Mouse (Mus musculus): ENCODE results near the gene Ttll5.

The Ttll5 gene

DNA sequence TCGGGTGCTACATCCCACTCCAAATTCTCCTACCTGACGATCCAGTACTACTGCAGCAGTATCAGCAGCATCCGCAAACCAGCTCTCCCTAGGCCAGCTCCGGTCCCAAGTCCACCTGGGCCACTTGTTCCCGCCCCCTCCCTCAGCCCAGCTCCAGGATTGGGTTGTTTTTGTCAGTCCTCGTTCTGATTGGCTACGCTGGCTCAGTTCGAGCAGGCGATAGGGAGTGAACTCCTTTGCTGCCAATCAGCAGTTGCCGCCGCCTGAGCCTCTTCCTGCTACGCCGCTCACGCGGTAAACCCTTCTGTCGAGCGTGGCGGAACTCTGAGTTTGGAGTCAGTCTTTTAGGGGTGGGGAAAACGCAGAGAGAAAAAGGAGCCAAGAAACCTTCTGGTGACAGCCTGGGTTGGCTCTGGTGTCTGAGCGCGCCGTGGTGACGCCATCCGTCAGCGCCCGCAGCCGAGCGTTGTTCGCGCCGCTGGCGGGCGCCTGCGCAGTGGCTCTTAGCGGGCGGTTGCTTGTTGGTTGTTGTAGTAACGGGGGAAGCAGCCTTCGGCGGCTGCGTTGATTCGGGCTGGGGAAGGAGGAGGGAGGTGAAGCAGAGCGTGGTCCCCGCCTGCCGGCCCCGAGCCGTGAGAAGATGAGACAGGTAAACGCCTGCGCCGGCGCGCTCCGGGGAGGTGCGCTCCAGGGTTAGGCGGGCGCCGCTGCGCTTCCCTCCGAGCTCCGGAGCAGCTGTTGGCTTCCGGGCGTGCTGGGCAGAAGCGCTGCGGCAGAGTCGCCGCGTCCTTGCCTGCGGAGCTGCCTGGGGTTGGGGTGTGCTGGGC, at the start of gene Ttll5, which contains the start of gene Erg28:
Gene Ttll5, plus strand, starts transcription at position 222 of the 827 bp plus-strand sequence.
Gene Erg28, minus strand, starts transcription at position 113 of the 827 bp plus-strand sequence.
- peak; percentile 98 for DNase-seq (ENCODE audit: low spot score)

DNA sequence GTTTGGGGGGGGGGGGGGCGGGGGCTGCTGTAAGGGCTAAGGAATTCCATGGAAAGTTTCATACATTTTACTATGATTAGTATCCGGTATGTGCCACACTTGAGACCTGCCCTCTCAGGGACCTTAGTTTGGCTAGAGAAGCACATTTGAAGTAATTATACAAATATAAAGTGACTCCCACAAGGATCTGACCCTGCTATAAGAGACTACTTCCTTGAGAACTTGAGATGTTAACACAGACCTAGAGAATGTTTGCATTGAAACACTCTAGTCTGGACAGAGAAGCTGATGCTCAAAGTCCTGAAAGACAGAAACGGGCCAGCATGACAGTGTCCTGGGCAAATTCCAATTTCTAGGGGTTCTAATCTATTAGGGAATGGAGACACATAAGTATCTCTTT, 45.5 kb upstream of the Ttll5 start:
- no peak for DNase-seq (ENCODE audit: low spot score)

DNA sequence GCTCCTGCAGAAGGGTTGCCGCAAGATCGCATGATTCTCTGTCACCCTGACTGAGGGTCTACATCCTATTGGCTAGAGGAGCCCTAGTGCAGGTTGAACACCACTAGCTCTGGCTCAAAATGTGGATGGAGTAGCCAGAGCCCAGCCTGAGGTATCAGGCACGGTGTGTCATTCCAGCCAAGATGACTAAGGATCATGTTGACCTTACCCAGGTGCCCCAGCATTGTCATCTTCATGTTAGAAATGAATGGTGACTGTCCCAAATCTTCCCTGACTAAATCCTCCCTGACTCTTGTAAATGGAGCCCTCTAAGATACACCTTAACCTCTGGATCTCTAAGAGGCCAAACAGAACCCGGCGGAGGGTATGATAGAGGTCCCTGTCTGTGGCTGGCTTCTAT, 44.8 kb upstream of the Ttll5 start:
- no peak for DNase-seq (ENCODE audit: low spot score)

DNA sequence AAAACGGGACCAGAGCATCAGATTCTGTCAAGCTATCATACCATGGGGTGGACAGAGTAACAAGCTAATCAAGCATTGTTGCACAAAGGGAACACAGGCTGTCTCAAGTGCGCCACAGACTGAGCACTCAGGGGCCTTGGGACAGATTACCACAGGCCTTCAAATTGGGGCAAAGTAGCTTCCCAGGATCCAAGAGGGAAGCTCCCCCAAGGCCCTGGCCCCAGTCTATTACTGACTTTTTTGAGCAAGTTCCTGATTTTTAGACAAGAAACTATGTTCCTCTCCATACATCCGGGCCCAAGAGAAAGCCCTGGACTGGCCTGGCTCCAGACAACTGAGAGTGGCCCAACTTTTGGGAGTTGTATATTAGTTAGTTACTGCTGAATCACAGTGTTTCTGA, 42.9 kb upstream of the Ttll5 start:
- DNase-seq (ENCODE audit: low spot score): no peak

DNA sequence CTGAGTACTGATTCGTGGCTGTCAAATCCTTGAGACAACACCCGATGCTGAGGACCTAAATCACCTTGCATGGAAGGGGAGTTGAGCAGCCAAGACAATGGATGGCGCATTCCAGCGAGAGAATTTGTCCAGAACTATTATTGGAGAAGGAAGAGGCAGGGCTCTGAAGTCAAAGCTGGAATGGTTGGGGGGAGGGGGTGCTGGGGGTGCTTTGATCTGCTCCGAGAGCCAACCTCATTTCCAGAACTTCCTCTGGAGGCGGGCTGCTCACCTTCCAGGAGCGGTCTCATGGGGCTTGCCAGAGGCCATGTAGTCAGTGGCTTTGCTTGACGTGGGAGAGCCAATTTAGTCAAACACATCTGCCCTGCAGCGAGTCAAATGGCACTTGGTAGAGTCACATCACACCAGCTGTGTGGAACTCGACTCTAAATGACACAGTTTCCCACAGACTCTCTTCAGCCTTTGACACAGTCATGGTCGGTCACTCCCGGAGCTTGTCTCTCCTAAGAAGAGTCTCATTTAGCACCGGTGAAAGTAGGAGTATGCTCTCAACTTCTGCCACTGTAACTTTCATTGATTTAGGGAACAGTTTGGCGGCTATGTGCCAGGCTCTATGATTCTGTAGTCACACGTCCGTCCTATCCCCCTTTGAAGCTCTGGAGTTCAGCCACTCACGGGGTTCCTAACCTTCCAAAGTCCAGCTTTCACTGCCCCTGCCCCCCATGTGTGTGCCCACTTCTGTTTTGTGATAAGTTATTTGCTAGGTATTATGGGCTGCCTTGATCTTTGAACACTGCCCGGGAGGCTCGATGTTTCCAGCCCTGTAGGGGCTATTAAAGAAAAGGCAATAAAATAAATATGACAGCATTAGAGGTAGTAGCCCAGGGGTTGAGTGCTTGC, 39.3 kb upstream of the Ttll5 start:
- no peak for DNase-seq (ENCODE audit: low spot score)

DNA sequence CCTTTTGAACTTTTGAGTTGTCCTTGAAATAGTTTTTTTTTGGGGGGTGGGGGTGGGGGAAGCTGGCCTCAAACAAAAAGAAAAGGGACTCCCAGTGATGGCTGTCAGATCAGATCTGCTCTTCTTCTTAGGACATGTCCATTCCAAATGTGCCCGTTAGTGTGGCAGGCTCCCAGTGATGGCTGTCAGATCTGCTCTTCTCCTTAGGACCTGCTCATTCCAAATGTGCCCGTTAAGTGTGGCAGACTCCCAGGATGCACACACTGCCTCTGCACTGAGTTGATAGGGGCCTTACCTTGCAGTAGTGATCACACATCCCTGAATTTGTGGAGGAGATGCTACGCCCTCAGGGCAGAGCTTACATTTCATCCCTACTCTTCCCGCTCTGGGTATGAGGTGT, 32.3 kb upstream of the Ttll5 start:
- DNase-seq (ENCODE audit: low spot score): no peak

DNA sequence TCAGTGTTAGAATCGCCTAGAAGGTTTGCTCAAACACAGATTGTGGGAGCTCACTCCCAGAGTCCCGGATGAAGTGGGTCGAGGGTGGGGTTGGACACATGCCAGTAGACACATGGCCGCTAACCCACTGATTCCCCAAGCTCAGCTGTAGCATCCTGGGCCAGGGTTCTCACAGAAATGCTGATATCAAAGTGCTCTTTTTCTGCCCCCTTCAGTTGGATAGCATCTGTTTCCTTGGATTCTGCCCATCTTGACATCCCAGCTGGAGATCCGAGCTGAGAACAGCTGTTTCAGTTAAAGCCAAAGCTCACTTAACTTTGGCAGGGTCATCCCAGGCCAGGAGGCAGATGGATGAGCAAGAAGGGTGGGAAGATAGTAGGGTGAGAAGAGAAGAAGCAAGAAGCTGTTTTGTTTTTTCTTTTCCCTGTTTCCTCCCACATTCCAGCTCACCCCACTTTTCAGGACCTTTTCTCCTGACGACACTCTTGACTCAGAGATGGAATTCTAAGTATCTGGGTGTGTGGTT, 31.6 kb upstream of the Ttll5 start:
- DNase-seq (ENCODE audit: low spot score): no peak

DNA sequence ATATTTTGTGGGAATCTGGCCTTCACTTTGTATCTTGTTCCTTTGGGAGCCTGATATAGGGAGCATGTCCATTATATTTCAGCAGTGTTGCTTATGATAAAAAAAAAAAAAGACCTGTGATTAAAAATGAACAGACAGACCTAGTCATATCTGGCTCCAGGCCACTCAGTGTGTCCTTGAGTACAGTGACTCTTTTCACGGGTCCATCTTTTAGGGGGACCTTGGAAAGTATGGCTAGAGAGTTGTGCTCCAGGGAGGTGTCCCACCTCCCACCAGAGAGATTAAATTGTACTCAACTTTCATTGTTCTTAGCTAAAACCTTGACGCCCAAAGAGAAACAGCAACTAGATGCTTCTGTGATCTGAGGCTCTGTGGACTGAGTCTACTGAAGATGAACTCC, 30.4 kb upstream of the Ttll5 start:
- DNase-seq (ENCODE audit: low spot score): no peak

DNA sequence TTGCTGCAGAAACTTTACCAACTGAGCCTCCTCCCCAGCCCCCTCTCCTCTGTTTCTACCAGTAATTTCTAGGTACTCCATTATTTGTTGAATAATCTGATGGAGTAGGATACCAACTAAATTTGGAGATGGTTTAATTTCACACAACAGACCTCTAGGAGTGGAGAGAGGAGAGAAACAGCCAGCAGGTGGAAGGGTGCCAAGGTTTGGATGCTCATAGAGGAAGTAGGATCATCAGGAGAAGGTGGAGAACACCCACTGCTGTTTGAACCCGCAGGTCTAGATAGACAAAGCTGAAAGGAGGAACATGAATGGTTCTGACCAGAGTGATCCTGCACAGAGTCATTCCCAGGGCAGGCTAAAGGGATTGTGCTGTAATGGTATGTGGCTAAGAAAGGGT, 28.9 kb upstream of the Ttll5 start:
- no peak for DNase-seq (ENCODE audit: low spot score)

DNA sequence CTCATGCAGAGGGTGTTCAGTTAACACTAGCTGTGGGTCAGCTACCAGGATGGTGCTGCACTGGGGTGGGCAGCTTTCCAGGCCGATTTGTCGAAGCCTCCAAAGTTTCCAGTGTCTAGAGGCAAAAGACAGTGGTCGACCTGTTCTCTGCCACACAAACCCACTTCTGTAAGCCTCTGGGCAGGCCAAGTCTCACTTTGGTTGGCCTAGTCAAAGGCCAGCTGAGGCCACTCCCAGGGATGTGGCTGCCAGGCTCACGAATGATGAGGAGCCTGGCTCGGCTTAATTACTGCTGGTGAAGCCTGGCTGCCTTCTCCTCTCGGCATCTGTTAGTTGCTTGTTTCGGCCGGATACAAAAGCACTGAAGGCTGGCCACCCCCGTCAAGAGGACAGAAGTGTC, 24.4 kb upstream of the Ttll5 start:
- DNase-seq (ENCODE audit: low spot score): no peak

DNA sequence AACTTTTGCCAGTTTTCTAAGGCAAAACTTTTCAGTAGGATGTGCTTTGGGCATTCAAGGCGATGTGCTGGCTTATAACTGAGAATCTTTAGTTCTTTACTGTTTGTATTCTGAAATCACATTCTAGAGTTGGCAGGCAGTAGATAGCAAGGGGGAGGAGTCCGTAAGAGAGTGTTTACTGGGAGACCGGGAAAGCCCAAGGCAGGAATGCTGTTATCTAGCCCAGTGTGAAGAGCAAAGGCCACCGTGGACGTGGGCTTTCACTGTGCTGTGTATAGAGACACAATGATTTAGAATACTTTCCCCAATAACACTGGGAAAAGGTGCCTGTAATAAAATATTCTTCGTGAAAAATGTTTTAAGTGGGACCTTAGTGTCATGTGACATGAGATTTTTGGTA, 14.7 kb upstream of the Ttll5 start:
- DNase-seq (ENCODE audit: low spot score): peak; percentile 50

DNA sequence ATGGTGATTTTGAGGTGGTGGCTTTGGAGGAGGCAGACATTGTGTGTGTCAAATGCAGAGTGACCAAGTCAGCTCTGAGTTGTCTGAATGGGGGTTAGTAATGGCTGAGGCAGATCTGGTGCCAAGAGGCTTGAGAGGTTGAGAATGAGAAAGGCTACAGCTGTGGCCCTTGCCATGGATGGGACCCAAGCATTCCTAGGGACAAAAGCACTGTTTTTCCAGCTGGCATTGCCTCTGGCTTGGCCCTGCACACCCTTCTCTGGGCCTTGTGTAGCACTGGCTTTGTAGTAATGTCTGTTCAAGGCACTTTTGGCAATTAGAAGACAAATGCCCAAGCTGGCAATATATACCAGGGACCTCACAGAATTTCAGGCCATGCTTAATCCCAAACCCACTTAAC, 13.5 kb upstream of the Ttll5 start:
- no peak for DNase-seq (ENCODE audit: low spot score)

DNA sequence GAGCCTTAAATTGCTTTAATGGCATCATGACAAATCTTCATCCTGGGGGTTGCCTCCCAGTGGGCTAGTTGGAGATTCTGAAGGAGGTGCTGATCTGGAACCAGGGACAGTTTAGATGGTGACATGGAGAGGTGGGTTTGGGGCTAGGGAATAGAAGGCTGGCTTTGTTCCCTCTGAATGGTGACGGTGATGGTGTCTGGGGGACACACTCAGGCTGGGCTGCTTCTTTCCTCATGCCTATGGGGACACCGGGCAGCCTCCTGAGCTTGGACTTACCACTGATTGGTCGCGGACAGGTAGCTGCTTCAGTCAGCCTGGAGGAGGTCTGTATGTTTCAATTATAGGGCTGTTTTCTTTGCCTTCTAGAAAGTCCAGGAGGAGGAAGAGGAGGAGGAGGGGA, 12.8 kb upstream of the Ttll5 start:
- no peak for DNase-seq (ENCODE audit: low spot score)

DNA sequence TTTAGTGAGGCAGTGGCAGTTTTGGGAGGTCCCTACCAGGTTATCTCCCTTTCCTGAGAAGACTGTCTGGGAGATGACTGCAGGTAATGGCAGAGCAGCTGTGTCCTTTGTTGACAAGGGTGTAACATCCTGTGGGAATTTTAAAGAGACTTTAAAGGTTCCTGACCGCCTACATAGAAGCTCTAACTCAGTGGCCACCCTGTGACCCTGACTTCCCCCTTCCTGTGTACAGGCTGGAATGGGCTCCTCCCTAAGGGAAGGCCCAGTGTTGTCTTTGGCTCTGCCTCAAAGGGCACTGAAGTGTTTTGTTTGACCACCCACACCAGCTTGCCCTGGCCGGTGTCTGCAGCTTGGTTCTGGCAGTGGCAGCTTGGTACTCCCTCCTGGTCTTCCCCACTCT, 10.9 kb upstream of the Ttll5 start:
- DNase-seq (ENCODE audit: low spot score): no peak

DNA sequence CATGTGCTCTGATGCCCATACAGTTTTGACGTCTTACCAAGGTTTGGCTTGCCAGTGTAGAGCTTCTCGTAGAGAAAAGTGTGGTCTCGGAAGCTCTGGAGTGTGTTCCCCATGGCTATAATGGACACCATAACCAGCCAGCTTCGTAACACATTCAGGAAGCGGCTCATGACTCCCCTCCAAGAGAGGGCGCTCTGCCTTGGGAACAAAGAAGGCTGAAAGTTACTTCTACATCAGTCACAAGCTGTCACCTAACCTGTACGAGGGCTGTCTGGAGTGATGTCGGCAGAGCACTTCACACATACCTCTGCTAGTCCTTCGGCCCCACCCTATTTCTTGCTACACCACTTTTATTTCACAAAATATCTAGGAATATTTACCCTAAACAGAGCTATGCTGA, 2.4 kb upstream of the Ttll5 start:
- no peak for DNase-seq (ENCODE audit: low spot score)

DNA sequence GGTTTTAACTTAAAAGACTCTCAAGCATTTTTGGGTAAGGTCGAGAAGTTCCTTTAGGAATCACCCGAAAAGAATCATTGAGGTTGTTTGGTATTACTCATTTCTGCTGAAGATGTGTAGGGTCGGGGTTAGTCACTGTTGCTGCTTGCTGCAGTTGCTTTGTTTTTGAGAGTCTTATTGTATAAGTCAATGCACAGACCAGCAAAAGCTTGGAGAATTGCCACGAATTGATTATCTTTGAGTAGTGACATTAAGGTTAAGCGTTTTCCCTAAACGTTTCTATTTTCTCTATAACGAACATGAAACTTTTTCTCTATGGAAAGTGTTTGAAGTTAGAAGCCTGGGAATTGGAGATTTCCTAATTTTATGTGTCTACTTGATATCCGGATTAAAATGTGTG, 902 bp downstream of the Ttll5 start:
- DNase-seq (ENCODE audit: low spot score): no peak

DNA sequence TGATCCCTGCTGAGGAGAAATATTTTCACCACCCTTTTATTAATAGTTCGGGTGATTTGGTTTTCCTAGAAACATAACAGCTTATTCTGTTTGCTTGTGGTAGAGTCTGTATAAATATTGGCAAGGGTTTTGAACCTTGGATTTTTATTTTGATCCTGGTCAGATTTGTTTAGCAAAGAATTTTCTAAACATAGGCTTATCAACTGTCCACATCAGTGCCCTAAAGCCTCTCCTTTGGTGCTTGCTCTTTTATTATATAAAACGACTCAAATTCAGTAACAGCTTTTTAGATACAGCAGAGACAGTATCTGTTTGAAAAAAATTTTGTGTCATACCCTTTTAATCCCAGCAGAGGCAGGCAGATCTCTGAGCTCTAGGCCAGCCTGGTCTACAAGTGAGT, 1.4 kb downstream of the Ttll5 start:
- DNase-seq (ENCODE audit: low spot score): no peak

DNA sequence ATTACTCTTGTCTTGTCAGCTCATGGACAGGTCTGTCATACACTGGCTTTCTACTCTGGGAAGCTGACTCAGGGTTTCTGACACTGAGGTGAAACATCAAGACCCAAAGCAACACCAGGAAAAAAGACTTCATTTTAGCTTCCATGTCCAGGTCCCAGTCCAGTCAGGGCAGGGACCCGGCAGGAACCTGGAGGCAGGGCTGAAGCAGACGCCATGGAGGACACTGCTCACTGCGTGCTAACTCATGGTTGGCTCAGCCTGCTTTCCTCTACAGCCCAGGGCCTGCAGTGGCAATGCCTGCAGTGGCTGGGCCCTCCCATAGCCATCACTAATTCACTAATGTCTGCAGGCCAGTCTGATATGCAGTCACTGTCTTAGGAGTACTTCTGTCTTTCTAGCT, 4.4 kb downstream of the Ttll5 start:
- DNase-seq (ENCODE audit: low spot score): no peak

DNA sequence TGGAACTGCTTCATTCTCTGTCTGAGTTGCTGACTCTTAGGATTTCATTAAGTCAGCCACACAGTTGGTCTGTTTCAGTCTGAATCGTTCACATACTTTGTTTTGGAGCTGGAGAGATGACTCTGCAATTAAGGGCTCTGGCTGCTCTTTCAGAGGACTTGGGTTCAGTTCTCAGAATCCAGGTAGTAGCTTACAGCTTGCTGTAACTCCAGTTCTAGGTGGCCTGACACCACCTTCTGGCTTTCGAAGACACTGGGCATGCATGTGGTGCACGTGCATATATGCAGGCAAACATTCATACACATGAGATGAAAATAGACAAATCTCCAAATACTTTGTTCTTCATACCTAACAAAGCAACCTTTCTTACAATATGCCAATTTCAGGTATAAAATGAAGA, 5.4 kb downstream of the Ttll5 start:
- DNase-seq (ENCODE audit: low spot score): no peak

DNA sequence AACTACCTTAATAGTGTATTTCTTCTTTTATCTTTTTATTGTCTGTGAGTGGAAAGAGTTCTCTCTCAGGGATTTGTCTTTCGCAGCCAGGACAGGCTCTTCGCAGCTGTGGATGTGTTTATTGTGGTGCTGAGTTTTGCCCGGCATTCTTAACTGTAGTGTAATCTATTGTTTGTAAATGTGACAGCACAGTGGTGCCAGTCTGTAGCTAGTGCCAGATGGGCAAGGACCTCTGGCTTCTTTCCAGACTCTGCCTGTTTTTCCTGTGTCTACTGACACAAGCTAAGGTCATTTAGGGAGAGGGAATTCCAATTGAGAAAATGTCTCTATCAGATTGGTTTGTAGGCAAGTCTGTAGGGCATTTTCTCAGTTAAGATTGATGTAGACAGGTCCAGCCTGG, 6.2 kb downstream of the Ttll5 start:
- DNase-seq (ENCODE audit: low spot score): no peak

DNA sequence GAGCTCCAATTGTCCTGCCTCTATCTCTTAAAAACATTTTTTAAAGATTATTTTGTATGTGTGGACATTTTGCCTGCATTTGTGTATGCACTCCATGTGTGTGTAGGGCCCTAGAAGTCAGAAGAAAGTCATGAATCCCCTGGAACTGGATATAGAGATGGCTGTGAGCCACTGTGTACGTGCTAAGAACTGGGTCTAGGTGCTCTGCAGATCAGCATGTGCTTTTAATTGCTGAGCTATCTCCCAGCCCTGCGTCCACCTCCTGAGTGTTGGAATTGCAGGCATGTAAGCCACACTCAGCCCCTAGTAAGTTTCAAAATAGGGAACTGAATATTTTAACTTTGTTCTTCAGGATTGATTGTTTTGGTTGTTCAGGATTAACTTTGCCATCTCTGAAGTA, 10.1 kb downstream of the Ttll5 start:
- DNase-seq (ENCODE audit: low spot score): no peak

DNA sequence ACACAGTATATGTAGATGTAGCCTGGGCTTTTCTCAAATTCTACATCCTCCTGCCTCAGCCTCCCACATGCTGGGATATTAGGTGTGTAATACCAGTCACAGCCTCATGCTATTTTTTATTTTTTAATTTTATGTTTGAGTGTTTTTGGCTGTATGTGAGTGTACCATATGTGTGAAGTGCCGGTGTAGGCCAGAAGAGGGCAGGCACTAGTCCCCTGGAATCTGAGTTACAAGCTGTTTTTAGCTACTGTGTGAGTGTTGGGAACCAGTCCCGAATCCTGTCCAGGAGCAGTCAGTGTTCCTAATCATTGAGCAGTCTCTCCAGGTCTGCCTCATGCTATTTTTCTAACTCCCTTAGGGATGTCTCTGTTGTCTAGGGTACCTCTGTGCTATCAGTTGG, 13.3 kb downstream of the Ttll5 start:
- no peak for DNase-seq (ENCODE audit: low spot score)

DNA sequence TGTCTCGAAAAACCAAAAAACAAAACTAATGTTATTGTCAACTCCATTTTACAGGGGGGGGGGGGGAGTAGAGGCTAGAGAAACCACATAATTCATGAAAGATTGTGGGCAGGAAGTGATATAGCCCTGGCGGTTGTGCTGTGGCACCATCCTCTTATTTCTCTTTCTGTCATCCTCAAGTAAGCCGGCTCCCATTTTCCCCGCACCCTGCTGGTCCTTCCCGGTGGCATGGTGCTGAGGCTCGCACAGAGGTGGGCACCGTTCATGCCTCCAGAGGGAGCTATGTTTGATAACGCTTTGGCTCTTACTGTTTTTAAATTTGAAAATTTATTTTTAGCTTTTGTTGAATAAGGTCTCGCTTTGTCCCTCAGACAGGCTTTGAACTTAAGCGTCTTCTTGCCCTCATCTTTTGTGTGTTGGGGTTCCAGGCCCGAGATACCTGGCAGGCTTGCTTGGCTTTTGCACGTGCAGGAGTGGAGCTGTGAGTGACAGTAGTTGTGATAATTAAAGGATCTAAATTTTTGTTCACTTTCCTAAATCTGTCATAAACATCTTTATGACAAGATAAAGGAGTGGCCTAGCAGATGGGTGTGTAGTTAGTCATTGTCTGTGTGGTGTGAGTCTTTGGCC, 15.0 kb downstream of the Ttll5 start:
- DNase-seq (ENCODE audit: low spot score): no peak

Data from yolk sac, embryonic 10.5 days (tissue).